Mouse (Mus musculus): ENCODE results near the gene Bcl2l1. TPM values are rescaled to one million over a fixed set of nuclear protein-coding genes. Genes with fewer than 3 reads are reported as not detected.

The Bcl2l1 gene
- total RNA-seq, 2 experiments from 2014 or later, result 19.6 to 21.4 TPM

DNA sequence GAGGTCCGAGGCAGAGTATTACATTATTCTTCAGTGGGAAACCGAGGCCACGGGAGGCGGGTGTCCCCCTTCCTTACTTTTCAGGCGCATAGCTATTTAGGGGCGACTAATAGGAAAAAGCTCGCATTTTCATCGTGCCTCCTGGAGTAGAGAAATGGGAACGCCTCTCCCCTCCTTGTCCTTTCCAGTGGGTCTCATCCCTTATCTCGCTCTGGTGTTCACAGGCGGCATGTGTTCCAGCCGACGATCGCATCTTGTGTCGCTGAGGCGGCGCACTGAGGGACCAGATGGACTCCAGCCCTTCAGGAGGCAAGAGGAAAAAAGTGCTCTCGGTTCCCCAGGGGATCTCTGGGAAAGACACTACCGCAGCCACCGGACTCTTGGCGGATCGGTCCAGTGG is 94.8 kb downstream of the Bcl2l1 start:
- peak; percentile 22 for DNase-seq

- peak; percentile 70 for DNase-seq
These were observed 95.4 kb downstream of the Bcl2l1 start, which contains the start of gene Id1 for GRCm38 (mm10) chr2:152736090-152736601. Gene Id1 (plus strand): TSS chr2:152736251.

DNA sequence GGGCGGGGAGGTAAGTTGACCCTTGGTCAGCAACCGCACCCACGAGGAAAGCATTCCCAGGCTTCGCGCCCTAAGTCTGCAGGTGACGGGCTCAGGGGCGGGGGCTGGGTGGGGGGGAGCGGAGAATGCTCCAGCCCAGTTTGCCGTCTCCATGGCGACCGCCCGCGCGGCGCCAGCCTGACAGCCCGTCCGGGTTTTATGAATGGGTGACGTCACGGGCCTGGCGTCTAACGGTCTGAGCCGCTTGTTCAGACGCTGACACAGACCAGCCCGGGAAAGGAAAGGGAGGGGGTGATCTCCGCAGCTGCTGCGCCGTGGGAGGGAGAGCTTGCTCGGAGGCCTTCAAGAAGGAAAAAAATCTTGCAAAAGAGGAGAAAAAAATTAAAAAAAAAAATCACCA is 96.5 kb downstream of the Bcl2l1 start:
- peak; percentile 89 for DNase-seq

DNA sequence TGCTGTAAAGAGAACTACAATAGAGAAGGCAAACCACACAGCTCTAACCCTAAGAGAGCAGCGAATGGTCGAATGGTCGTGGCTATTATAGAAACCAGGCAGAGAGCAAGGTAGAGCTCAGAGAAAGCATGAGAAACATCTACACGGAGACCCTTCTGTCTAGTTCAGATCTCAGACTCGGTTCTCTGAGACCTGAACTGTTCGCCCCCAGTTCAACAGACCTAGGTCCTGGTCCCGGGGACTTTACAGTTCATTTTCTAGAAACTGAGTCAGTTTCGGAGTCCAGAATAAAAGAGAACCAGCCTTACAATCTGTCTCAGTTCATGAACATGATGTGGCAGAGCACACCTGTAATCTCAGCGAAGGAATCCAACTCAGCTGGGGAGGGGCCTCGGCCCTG is 97.0 kb downstream of the Bcl2l1 start:
- DNase-seq, result no peak

GRCm38 (mm10) chr2:152733201-152733600 is 98.3 kb downstream of the Bcl2l1 start:
- no peak for DNase-seq

Small RNA genes within 50 kb of the gene (microRNA-seq; reads per million reads assigned to microRNA genes)
- 0 reads per million in 2 experiments for gene Gm23802
- 0 reads per million in 2 experiments for gene Mir5622

Other genes with a start within 250 kb of the Bcl2l1 start
- gene Defb45, start 232.3 kb downstream of the Bcl2l1 start, total RNA-seq (2021), result not detected
- not detected for gene Defb36, start 227.4 kb downstream of the Bcl2l1 start, total RNA-seq (2021)
- 1 to 10 TPM; 1.5 to 1.6 TPM for gene Defb25, start 208.7 kb downstream of the Bcl2l1 start, total RNA-seq (2021)
- gene Rem1, start 204.8 kb downstream of the Bcl2l1 start, total RNA-seq (2021), result 10 to 100 TPM in 1 of 2 experiments, 1 to 10 TPM in 1; 9.1 to 11.5 TPM
- 10 to 100 TPM; 56.0 to 61.1 TPM for gene H13, start 162.3 kb downstream of the Bcl2l1 start, total RNA-seq (2021)
- gene Mcts2, start 144.7 kb downstream of the Bcl2l1 start, total RNA-seq (2021), result 10 to 100 TPM; 12.5 to 19.3 TPM
- gene Id1, start 95.5 kb downstream of the Bcl2l1 start, total RNA-seq (2021), result 10 to 100 TPM; 17.6 to 21.1 TPM
- gene Cox4i2, start 77.6 kb downstream of the Bcl2l1 start, total RNA-seq (2021), result 1 to 10 TPM; 5.6 to 6.9 TPM
- 10 to 100 TPM; 10.4 to 12.8 TPM for gene Tpx2, start 16.2 kb upstream of the Bcl2l1 start, total RNA-seq (2021)
- gene Mylk2, start 79.6 kb upstream of the Bcl2l1 start, total RNA-seq (2021), result 100 to 1,000 TPM; 111 to 112 TPM
- gene Foxs1, start 101.5 kb upstream of the Bcl2l1 start, total RNA-seq (2021), result 1 to 10 TPM; 4.6 to 6.5 TPM
- gene Dusp15, start 120.0 kb upstream of the Bcl2l1 start, total RNA-seq (2021), result 1 to 10 TPM; 2.5 to 3.1 TPM
- gene Ttll9, start 130.8 kb upstream of the Bcl2l1 start, total RNA-seq (2021), result not detected
- gene Pdrg1, start 183.7 kb upstream of the Bcl2l1 start, total RNA-seq (2021), result 10 to 100 TPM; 58.6 to 61.5 TPM
- under 1 TPM; 0.41 to 0.42 TPM for gene Xkr7, start 200.1 kb upstream of the Bcl2l1 start, total RNA-seq (2021)
- 10 to 100 TPM in 1 of 2 experiments, 1 to 10 TPM in 1; 7.6 to 12.6 TPM for gene Ccm2l, start 234.2 kb upstream of the Bcl2l1 start, total RNA-seq (2021)

All from gastrocnemius, postnatal 10 days (tissue).